In genomic region chr5:35019673-35020300, GRCm38 (mm10) we compare ENCODE assay signal across 14 mouse cellular contexts. TPM values are rescaled to one million over a fixed set of nuclear protein-coding genes. Genes with fewer than 3 reads are reported as not detected.
DNase-seq lines count a peak whose midpoint lies in the region; ATAC-seq and TF ChIP-seq lines count a peak whose summit lies in the region.
"Had no signal": no experiment of that assay in that cellular context is flagged by ENCODE, and none has a peak within 500 bp of the region (broad histone marks: within the 10 kb centered on the region; RNA-seq: fewer than 3 reads in every experiment).

No protein-coding gene starts in this region.

- peak; percentile 33; the same call in 1 of the 2 replicates for ATAC-seq in heart, postnatal 0 days (ENCODE audit: insufficient read depth, low read depth)
- no peak for ATAC-seq in midbrain, embryonic 14.5 days (ENCODE audit: low FRiP score, low TSS enrichment)
- ATAC-seq in midbrain, embryonic 11.5 days (ENCODE audit: low FRiP score) = no peak
- no peak for ATAC-seq in stomach, embryonic 15.5 days (ENCODE audit: insufficient read depth, low FRiP score, low read depth)
- ATAC-seq in intestine, postnatal 0 days = no peak

- TF ChIP-seq EP300 in heart, postnatal 0 days (IDR thresholded peaks at IDR 0.05; ENCODE audit: low read depth) = no peak

- H3K27ac ChIP-seq in heart, postnatal 0 days (ENCODE audit: low read depth) = peak overlapping the region; percentile 52
- no peak overlapping the region for H3K27ac ChIP-seq in midbrain, embryonic 14.5 days (replicated peaks; ENCODE audit: low read depth, low read length)
- H3K27ac ChIP-seq in midbrain, embryonic 11.5 days (ENCODE audit: low read depth, low read length) = no peak overlapping the region
- peak overlapping the region; percentile 62; the same call in 1 of the 2 replicates for H3K27ac ChIP-seq in stomach, embryonic 15.5 days
- H3K27ac ChIP-seq in intestine, postnatal 0 days (ENCODE audit: low read depth, low read length) = no peak overlapping the region
- H3K27ac ChIP-seq: liver, embryonic 13.5 days had no signal

- H3K27me3 ChIP-seq in heart, postnatal 0 days (ENCODE audit: control insufficient read depth, insufficient read depth, low read length) = no peaks in the 10 kb centered on the region
- no peaks in the 10 kb centered on the region for H3K27me3 ChIP-seq in midbrain, embryonic 14.5 days (ENCODE audit: control insufficient read depth, insufficient read depth, low read length)
- no peaks in the 10 kb centered on the region for H3K27me3 ChIP-seq in midbrain, embryonic 11.5 days (ENCODE audit: control insufficient read depth, insufficient read depth, low read length)
- H3K27me3 ChIP-seq in stomach, embryonic 15.5 days (replicated peaks) = no peaks in the 10 kb centered on the region
- H3K27me3 ChIP-seq in intestine, postnatal 0 days (replicated peaks; ENCODE audit: control insufficient read depth, insufficient read depth, low read length) = no peaks in the 10 kb centered on the region
- H3K27me3 ChIP-seq: liver, embryonic 13.5 days had no signal

- H3K4me3 ChIP-seq in heart, postnatal 0 days (ENCODE audit: low read depth, low read length) = no peak overlapping the region
- H3K4me3 ChIP-seq in midbrain, embryonic 14.5 days (replicated peaks; ENCODE audit: low read depth, low read length) = no peak overlapping the region
- H3K4me3 ChIP-seq in midbrain, embryonic 11.5 days (ENCODE audit: low read depth, low read length) = no peak overlapping the region
- H3K4me3 ChIP-seq in stomach, embryonic 15.5 days (replicated peaks) = no peak overlapping the region
- H3K4me3 ChIP-seq in intestine, postnatal 0 days (ENCODE audit: low read depth, low read length) = no peak overlapping the region
- H3K4me3 ChIP-seq: liver, embryonic 13.5 days had no signal

- no peak for TF ChIP-seq CTCF in heart, postnatal 0 days (IDR thresholded peaks at IDR 0.05; ENCODE audit: low read depth)
- no peak for TF ChIP-seq CTCF in intestine, postnatal 0 days (IDR thresholded peaks at IDR 0.05; ENCODE audit: low read depth)

- peak; percentile 42 for DNase-seq in heart, postnatal 0 days (ENCODE audit: low spot score)
- DNase-seq in heart, postnatal 10 days = no peak
- no peak for DNase-seq in midbrain, embryonic 14.5 days
- DNase-seq in midbrain, embryonic 11.5 days (ENCODE audit: low spot score, missing footprints) = no peak
- DNase-seq in left cerebral cortex, postnatal 14 days (ENCODE audit: low spot score in 2 of 2) = peak; percentile 58 to 72
- no peak for DNase-seq in spleen, postnatal 36 days (ENCODE audit: low spot score in 2 of 2)
- DNase-seq: cerebellum, postnatal 25 days; gastrocnemius, postnatal 14 days; heart, postnatal 4 days; kidney, adult 2 months; liver, embryonic 13.5 days had no signal

- H3K36me3 ChIP-seq in heart, postnatal 0 days (replicated peaks; ENCODE audit: control insufficient read depth, insufficient read depth, low read length) = peaks cover 31% of the 10 kb centered on the region
- peaks cover 40% of the 10 kb centered on the region for H3K36me3 ChIP-seq in midbrain, embryonic 14.5 days (ENCODE audit: control insufficient read depth, insufficient read depth, low read length)
- H3K36me3 ChIP-seq in midbrain, embryonic 11.5 days (ENCODE audit: control insufficient read depth, insufficient read depth, low read length) = peaks cover 7% of the 10 kb centered on the region
- H3K36me3 ChIP-seq in stomach, embryonic 15.5 days = peaks cover 8% of the 10 kb centered on the region; the same call in 1 of the 2 replicates
- no peaks in the 10 kb centered on the region for H3K36me3 ChIP-seq in intestine, postnatal 0 days (ENCODE audit: control insufficient read depth, insufficient read depth)

- H3K4me2 ChIP-seq in heart, postnatal 0 days (ENCODE audit: low read depth, low read length) = no peak overlapping the region
- H3K4me2 ChIP-seq in midbrain, embryonic 14.5 days (ENCODE audit: low read length) = no peak overlapping the region
- no peak overlapping the region for H3K4me2 ChIP-seq in midbrain, embryonic 11.5 days
- no peak overlapping the region for H3K4me2 ChIP-seq in stomach, embryonic 15.5 days
- no peak overlapping the region for H3K4me2 ChIP-seq in intestine, postnatal 0 days (replicated peaks; ENCODE audit: low read depth)
- H3K4me2 ChIP-seq: liver, embryonic 13.5 days had no signal

- WGBS in heart, postnatal 0 days = 51% methylated on average over 9 of the region's 9 CpGs
- 78% methylated on average over 9 of the region's 9 CpGs for WGBS in midbrain, embryonic 14.5 days
- 86% methylated on average over 9 of the region's 9 CpGs for WGBS in midbrain, embryonic 11.5 days
- WGBS in stomach, embryonic 15.5 days = 69% methylated on average over 9 of the region's 9 CpGs
- 61% methylated on average over 9 of the region's 9 CpGs for WGBS in intestine, postnatal 0 days

- intact Hi-C loops in heart, postnatal 10 days (cut with DNase I) = no loop called here
- intact Hi-C loops in left cerebral cortex, postnatal 14 days (cut with DNase I) = loop anchor here (5.0 kb wide), 1 partner anchor 102 kb away; no protein-coding TSS in a partner anchor

- no peaks in the 10 kb centered on the region for H3K9me3 ChIP-seq in heart, postnatal 0 days (replicated peaks; ENCODE audit: control insufficient read depth, low read length)
- H3K9me3 ChIP-seq in midbrain, embryonic 14.5 days (ENCODE audit: control insufficient read depth, low read length) = no peaks in the 10 kb centered on the region
- H3K9me3 ChIP-seq in midbrain, embryonic 11.5 days (ENCODE audit: control insufficient read depth, low read length) = no peaks in the 10 kb centered on the region
- no peaks in the 10 kb centered on the region for H3K9me3 ChIP-seq in stomach, embryonic 15.5 days
- H3K9me3 ChIP-seq in intestine, postnatal 0 days (ENCODE audit: control insufficient read depth) = no peaks in the 10 kb centered on the region
- H3K9me3 ChIP-seq: liver, embryonic 13.5 days had no signal

- H3K4me1 ChIP-seq in heart, postnatal 0 days (ENCODE audit: control insufficient read depth, insufficient read depth) = peaks cover 6% of the 10 kb centered on the region; the same call in 1 of the 2 replicates
- peaks cover 2% of the 10 kb centered on the region; the same call in 1 of the 2 replicates for H3K4me1 ChIP-seq in midbrain, embryonic 14.5 days (ENCODE audit: control insufficient read depth, insufficient read depth, low read length)
- H3K4me1 ChIP-seq in midbrain, embryonic 11.5 days (ENCODE audit: control insufficient read depth, insufficient read depth, low read length) = no peaks in the 10 kb centered on the region
- peaks cover 9% of the 10 kb centered on the region; the same call in 1 of the 2 replicates for H3K4me1 ChIP-seq in stomach, embryonic 15.5 days
- no peaks in the 10 kb centered on the region for H3K4me1 ChIP-seq in intestine, postnatal 0 days (replicated peaks; ENCODE audit: control insufficient read depth, insufficient read depth, low read length)

- H3K9ac ChIP-seq in heart, postnatal 0 days (replicated peaks; ENCODE audit: low read depth, low read length) = no peak overlapping the region
- 0 out of 2 replicates have a peak overlapping the region, but pooled peaks have one; percentile 6 for H3K9ac ChIP-seq in midbrain, embryonic 14.5 days (replicated peaks; ENCODE audit: low read length)
- no peak overlapping the region for H3K9ac ChIP-seq in midbrain, embryonic 11.5 days (ENCODE audit: low read length)
- H3K9ac ChIP-seq in stomach, embryonic 15.5 days = no peak overlapping the region
- no peak overlapping the region for H3K9ac ChIP-seq in intestine, postnatal 0 days (ENCODE audit: low read depth, low read length)
- H3K9ac ChIP-seq: liver, embryonic 13.5 days had no signal

RNA-seq across cellular contexts. Expression of gene Hgfac, which starts 21.5 kb away (rescaled TPM):
- total RNA-seq in heart, postnatal 0 days (2014; rRNA removed; ENCODE audit: low replicate concordance) = 0.19 TPM in 1 of 2 replicates, not detected in the other
- 0.16 and 0.36 TPM in 2 replicates for polyA plus RNA-seq in heart, postnatal 0 days (2015; fragmentation: Nextera tagmentation; extraction: Ambion mirVana)
- total RNA-seq in heart, postnatal 10 days (2021) = 1 to 10 TPM; 1.1 TPM
- polyA plus RNA-seq in midbrain, embryonic 14.5 days (2014; fragmentation: Nextera tagmentation; extraction: Ambion mirVana) = 0.61 and 1.1 TPM in 2 replicates
- 0.26 and 0.69 TPM in 2 replicates for polyA plus RNA-seq in midbrain, embryonic 11.5 days (2014; fragmentation: Nextera tagmentation; extraction: Ambion mirVana)
- under 1 TPM; 0.53 to 0.94 TPM for total RNA-seq in left cerebral cortex, postnatal 14 days (2021)
- polyA plus RNA-seq in stomach, embryonic 15.5 days (2015; fragmentation: Nextera tagmentation; extraction: Ambion mirVana) = 5.2 and 9.3 TPM in 2 replicates
- polyA plus RNA-seq in intestine, postnatal 0 days (2015; fragmentation: Nextera tagmentation; extraction: Ambion mirVana) = 8.2 and 10.5 TPM in 2 replicates

RNA-seq across cellular contexts. Expression of gene Dok7, which starts 36.8 kb away (rescaled TPM):
- 27.7 and 37.7 TPM in 2 replicates for total RNA-seq in heart, postnatal 0 days (2014; rRNA removed; ENCODE audit: low replicate concordance)
- polyA plus RNA-seq in heart, postnatal 0 days (2015; fragmentation: Nextera tagmentation; extraction: Ambion mirVana) = 14.1 and 15.0 TPM in 2 replicates
- total RNA-seq in heart, postnatal 10 days (2021) = 10 to 100 TPM; 32.3 to 52.6 TPM
- 3.6 and 6.2 TPM in 2 replicates for polyA plus RNA-seq in midbrain, embryonic 14.5 days (2014; fragmentation: Nextera tagmentation; extraction: Ambion mirVana)
- 0.10 TPM in 1 of 2 replicates, not detected in the other for polyA plus RNA-seq in midbrain, embryonic 11.5 days (2014; fragmentation: Nextera tagmentation; extraction: Ambion mirVana)
- total RNA-seq in left cerebral cortex, postnatal 14 days (2021) = 10 to 100 TPM; 19.0 to 22.3 TPM
- 1.8 and 2.1 TPM in 2 replicates for polyA plus RNA-seq in stomach, embryonic 15.5 days (2015; fragmentation: Nextera tagmentation; extraction: Ambion mirVana)
- 0.33 and 0.50 TPM in 2 replicates for polyA plus RNA-seq in intestine, postnatal 0 days (2015; fragmentation: Nextera tagmentation; extraction: Ambion mirVana)
- total RNA-seq: megakaryocyte-erythroid progenitor cell, adult 5-6 weeks had no signal

Comparison
In these comparisons a context has a peak if more than half of its experiments do, and no peak if none do; other contexts are left out.
1. DNase-seq: peak in heart, postnatal 0 days (single experiment) and left cerebral cortex, postnatal 14 days (2 of 2); none in heart, postnatal 10 days (0 of 2), midbrain, embryonic 14.5 days (single experiment), midbrain, embryonic 11.5 days (single experiment) and spleen, postnatal 36 days (0 of 2).
2. H3K27ac ChIP-seq: peak in heart, postnatal 0 days (single experiment) and stomach, embryonic 15.5 days (single experiment); none in midbrain, embryonic 14.5 days (single experiment), midbrain, embryonic 11.5 days (single experiment) and intestine, postnatal 0 days (single experiment).